ENCODE assay signal across 9 mouse cellular contexts in the genomic region with DNA sequence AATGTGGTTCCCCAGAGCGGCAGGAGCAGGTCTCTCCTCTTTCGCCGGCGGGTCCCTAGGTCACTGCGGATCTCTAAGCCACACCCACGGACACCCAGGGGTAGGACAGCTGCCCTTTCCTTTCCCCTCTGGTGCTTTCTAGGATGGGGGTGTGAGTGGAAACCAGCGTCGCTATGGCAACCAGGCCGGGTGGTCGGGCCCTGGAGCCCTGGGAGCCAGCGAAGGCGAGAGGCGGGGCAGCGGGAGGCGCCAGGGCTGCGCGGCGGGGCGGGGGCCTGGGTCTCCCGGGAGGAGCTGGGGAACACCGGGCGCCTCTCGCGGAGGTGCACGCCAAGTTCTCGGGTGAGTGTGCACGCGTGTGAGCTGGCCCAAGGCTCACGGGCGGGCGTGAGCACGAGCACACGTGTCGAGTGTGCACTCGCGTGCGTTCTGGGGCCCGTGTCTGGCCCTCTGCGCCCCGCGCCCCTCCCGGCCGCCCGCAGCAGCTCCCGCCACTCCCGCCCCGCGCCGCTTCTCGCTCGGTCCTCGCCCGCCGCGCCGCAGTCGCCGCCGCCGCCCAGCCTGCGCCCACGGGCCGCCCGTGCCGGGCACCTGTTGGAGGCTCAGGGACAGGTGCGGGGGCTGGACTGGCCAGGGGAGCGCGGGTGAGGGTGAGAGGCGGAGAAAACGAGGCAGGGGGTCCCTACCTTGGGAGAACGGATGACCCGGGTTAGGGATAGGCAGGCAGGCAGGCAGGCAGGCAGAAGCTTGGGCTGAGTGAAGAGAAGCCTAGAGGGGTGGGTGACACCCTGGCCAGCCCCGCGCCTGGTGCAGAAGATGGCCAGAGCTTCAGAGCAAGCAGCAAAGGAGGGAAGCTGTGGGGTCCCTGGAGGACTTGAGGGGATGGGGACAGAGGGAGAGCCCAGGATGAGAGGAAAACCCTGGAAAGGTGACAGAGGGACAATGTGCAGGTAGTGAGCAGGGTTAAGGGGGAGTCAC. TPM values are rescaled to one million over a fixed set of nuclear protein-coding genes. Genes with fewer than 3 reads are reported as not detected.
DNase-seq lines count a peak whose midpoint lies in the region; ATAC-seq lines count a peak whose summit lies in the region.
"Had no signal": no experiment of that assay in that cellular context is flagged by ENCODE, and none has a peak within 500 bp of the region (broad histone marks: within the 10 kb centered on the region; RNA-seq: fewer than 3 reads in every experiment).

No protein-coding gene starts in this region.

- peak overlapping the region; percentile 100 for H3K4me2 ChIP-seq in midbrain, embryonic 12.5 days (replicated peaks)

- peaks cover 72% of the 10 kb centered on the region for H3K27me3 ChIP-seq in megakaryocyte, embryonic 14.5 days (replicated peaks)
- H3K27me3 ChIP-seq in hindbrain, embryonic 10.5 days (ENCODE audit: insufficient read depth, poor library complexity, severe bottlenecking), result peaks cover 57% of the 10 kb centered on the region
- peaks cover 45% of the 10 kb centered on the region for H3K27me3 ChIP-seq in midbrain, embryonic 12.5 days

- peak; percentile 39 for DNase-seq in cerebellum, adult 9-11 months
- no peak for DNase-seq in cerebellum, postnatal 36 days
- DNase-seq in hindbrain, embryonic 10.5 days (ENCODE audit: low spot score), result peak; percentile 77
- DNase-seq in urinary bladder, postnatal 10 days (ENCODE audit: low spot score), result no peak

- H3K9ac ChIP-seq in midbrain, embryonic 12.5 days (replicated peaks), result peak overlapping the region; percentile 77

- H3K9me3 ChIP-seq in megakaryocyte, embryonic 14.5 days, result peaks cover 7% of the 10 kb centered on the region
- H3K9me3 ChIP-seq in hindbrain, embryonic 10.5 days, result no peaks in the 10 kb centered on the region
- no peaks in the 10 kb centered on the region for H3K9me3 ChIP-seq in midbrain, embryonic 12.5 days

- H3K4me1 ChIP-seq in megakaryocyte, embryonic 14.5 days, result peaks cover 20% of the 10 kb centered on the region
- H3K4me1 ChIP-seq in hindbrain, embryonic 10.5 days (replicated peaks), result peaks cover 50% of the 10 kb centered on the region
- H3K4me1 ChIP-seq in midbrain, embryonic 12.5 days, result peaks cover 18% of the 10 kb centered on the region

- H3K27ac ChIP-seq in hindbrain, embryonic 10.5 days, result peak overlapping the region; percentile 85
- H3K27ac ChIP-seq in midbrain, embryonic 12.5 days (replicated peaks), result peak overlapping the region; percentile 15; the same call in 1 of the 2 replicates

- peak overlapping the region; percentile 89 for H3K4me3 ChIP-seq in megakaryocyte, embryonic 14.5 days (replicated peaks)
- peak overlapping the region; percentile 73 for H3K4me3 ChIP-seq in hindbrain, embryonic 10.5 days
- H3K4me3 ChIP-seq in midbrain, embryonic 12.5 days, result peak overlapping the region; percentile 65

- ATAC-seq in megakaryocyte, adult 5-6 weeks (ENCODE audit: poor library complexity, severe bottlenecking), result no peak
- ATAC-seq in midbrain, embryonic 12.5 days (ENCODE audit: low FRiP score, low read depth), result peak; percentile 69
- no peak for ATAC-seq in CD4-positive, CD25-positive, alpha-beta regulatory T cell, adult 4 months

- peaks cover 21% of the 10 kb centered on the region for H3K36me3 ChIP-seq in megakaryocyte, embryonic 14.5 days (replicated peaks; ENCODE audit: low read length)
- peaks cover 23% of the 10 kb centered on the region for H3K36me3 ChIP-seq in hindbrain, embryonic 10.5 days
- peaks cover 13% of the 10 kb centered on the region for H3K36me3 ChIP-seq in midbrain, embryonic 12.5 days

- under 1% methylated on average over 74 of the region's 74 CpGs for WGBS in hindbrain, embryonic 10.5 days
- 1% methylated on average over 58 of the region's 74 CpGs for WGBS in midbrain, embryonic 12.5 days

RNA-seq across cellular contexts. Expression of a gene that starts 0.5 kb away (rescaled TPM):
- polyA plus RNA-seq in megakaryocyte, embryonic 14.5 days (2012; ENCODE audit: insufficient read depth, low replicate concordance), result 1.3 TPM in 1 of 2 replicates, not detected in the other
- not detected in 2 replicates for total RNA-seq in megakaryocyte, adult 5-6 weeks (2015)
- not detected in 2 replicates for total RNA-seq in megakaryocyte, adult 5-6 weeks (2017)
- 4.9 and 5.5 TPM in 2 replicates for polyA plus RNA-seq in hindbrain, embryonic 10.5 days (2016; fragmentation: Nextera tagmentation; extraction: Ambion mirVana)
- polyA plus RNA-seq in midbrain, embryonic 12.5 days (2016; fragmentation: Nextera tagmentation; extraction: Ambion mirVana), result 6.3 and 7.7 TPM in 2 replicates
- polyA plus RNA-seq in CD4-positive, CD25-positive, alpha-beta regulatory T cell, adult 4 months (2017; shearing (Covaris generic)), result not detected
- total RNA-seq: gastrocnemius, postnatal 36 days had no signal

RNA-seq across cellular contexts. Expression of a gene that starts 14.1 kb away (rescaled TPM):
- polyA plus RNA-seq in megakaryocyte, embryonic 14.5 days (2012; ENCODE audit: insufficient read depth, low replicate concordance), result 9.3 and 60.8 TPM in 2 replicates
- 14.6 and 22.0 TPM in 2 replicates for total RNA-seq in megakaryocyte, adult 5-6 weeks (2015)
- total RNA-seq in megakaryocyte, adult 5-6 weeks (2017), result 147 and 164 TPM in 2 replicates
- 38.7 and 48.1 TPM in 2 replicates for polyA plus RNA-seq in hindbrain, embryonic 10.5 days (2016; fragmentation: Nextera tagmentation; extraction: Ambion mirVana)
- 43.1 and 51.6 TPM in 2 replicates for polyA plus RNA-seq in midbrain, embryonic 12.5 days (2016; fragmentation: Nextera tagmentation; extraction: Ambion mirVana)
- polyA plus RNA-seq in CD4-positive, CD25-positive, alpha-beta regulatory T cell, adult 4 months (2017; shearing (Covaris generic)), result 10 to 100 TPM; 12.7 to 20.6 TPM

RNA-seq across cellular contexts. Expression of a gene that starts 14.5 kb away (rescaled TPM):
- 823 and 1,411 TPM in 2 replicates for polyA plus RNA-seq in megakaryocyte, embryonic 14.5 days (2012; ENCODE audit: insufficient read depth, low replicate concordance)
- 42.5 and 51.5 TPM in 2 replicates for total RNA-seq in megakaryocyte, adult 5-6 weeks (2015)
- 21.3 and 46.4 TPM in 2 replicates for total RNA-seq in megakaryocyte, adult 5-6 weeks (2017)
- polyA plus RNA-seq in hindbrain, embryonic 10.5 days (2016; fragmentation: Nextera tagmentation; extraction: Ambion mirVana), result 102 and 105 TPM in 2 replicates
- 90.9 and 96.0 TPM in 2 replicates for polyA plus RNA-seq in midbrain, embryonic 12.5 days (2016; fragmentation: Nextera tagmentation; extraction: Ambion mirVana)
- polyA plus RNA-seq in CD4-positive, CD25-positive, alpha-beta regulatory T cell, adult 4 months (2017; shearing (Covaris generic)), result 10 to 100 TPM; 53.9 to 55.7 TPM

RNA-seq across cellular contexts. Expression of a gene that starts 16.3 kb away (rescaled TPM):
- polyA plus RNA-seq in megakaryocyte, embryonic 14.5 days (2012; ENCODE audit: insufficient read depth, low replicate concordance), result not detected in 2 replicates
- total RNA-seq in megakaryocyte, adult 5-6 weeks (2015), result not detected in 2 replicates
- not detected in 2 replicates for total RNA-seq in megakaryocyte, adult 5-6 weeks (2017)
- polyA plus RNA-seq in hindbrain, embryonic 10.5 days (2016; fragmentation: Nextera tagmentation; extraction: Ambion mirVana), result not detected in 2 replicates
- not detected in 2 replicates for polyA plus RNA-seq in midbrain, embryonic 12.5 days (2016; fragmentation: Nextera tagmentation; extraction: Ambion mirVana)
- polyA plus RNA-seq in CD4-positive, CD25-positive, alpha-beta regulatory T cell, adult 4 months (2017; shearing (Covaris generic)), result not detected
- total RNA-seq: gastrocnemius, postnatal 36 days had no signal

RNA-seq across cellular contexts. Expression of a gene that starts 36.8 kb away (rescaled TPM):
- polyA plus RNA-seq in megakaryocyte, embryonic 14.5 days (2012; ENCODE audit: insufficient read depth, low replicate concordance), result 159 and 479 TPM in 2 replicates
- 14.3 and 19.0 TPM in 2 replicates for total RNA-seq in megakaryocyte, adult 5-6 weeks (2015)
- 26.8 and 32.0 TPM in 2 replicates for total RNA-seq in megakaryocyte, adult 5-6 weeks (2017)
- polyA plus RNA-seq in hindbrain, embryonic 10.5 days (2016; fragmentation: Nextera tagmentation; extraction: Ambion mirVana), result 56.2 and 56.4 TPM in 2 replicates
- 68.3 and 71.0 TPM in 2 replicates for polyA plus RNA-seq in midbrain, embryonic 12.5 days (2016; fragmentation: Nextera tagmentation; extraction: Ambion mirVana)
- 10 to 100 TPM; 15.3 to 15.6 TPM for polyA plus RNA-seq in CD4-positive, CD25-positive, alpha-beta regulatory T cell, adult 4 months (2017; shearing (Covaris generic))

Comparison
In these comparisons a context has a peak if more than half of its experiments do, and no peak if none do; other contexts are left out.
1. DNase-seq: peak in cerebellum, adult 9-11 months (single experiment) and hindbrain, embryonic 10.5 days (single experiment); none in cerebellum, postnatal 36 days (0 of 2) and urinary bladder, postnatal 10 days (single experiment).
2. Peak in every context shown above with its lines, with median percentiles within 50 percentile points of each other: H3K4me3 ChIP-seq.